Mouse (Mus musculus) neural tube, embryonic 11.5 days (tissue): ENCODE results near the gene Ndufs1. TPM values are rescaled to one million over a fixed set of nuclear protein-coding genes. Genes with fewer than 3 reads are reported as not detected.

Source experiments
- ATAC-seq: fragments of 200-750 bp; cut with Nextera tagmentation; 2 replicates; pipeline ENCODE4 v1.8.0; 2017; ENCODE audit warnings: moderate number of reproducible peaks, mild to moderate bottlenecking, moderate TSS enrichment, moderate library complexity; ENCODE audit not compliant: insufficient read depth, low FRiP score, low TSS enrichment
- DNase-seq: peaks from one replicate; pipeline ENCODE4 v3.0.0-alpha.2; 2015; ENCODE audit warnings: low spot score
- H3K27ac ChIP-seq: fragments of 300-500 bp; sonication (generic); 2 replicates; pipeline ENCODE4 v1.5.1; 2014; ENCODE audit warnings: low read depth, mild to moderate bottlenecking, low read length
- H3K27me3 ChIP-seq: fragments of 300-500 bp; sonication (generic); 2 replicates; pipeline ENCODE4 v1.6.1; 2014; ENCODE audit warnings: mild to moderate bottlenecking, low read length, mixed read lengths; ENCODE audit not compliant: control insufficient read depth, insufficient read depth
- H3K36me3 ChIP-seq: fragments of 300-500 bp; sonication (generic); 2 replicates; pipeline ENCODE4 v1.6.1; 2014; ENCODE audit warnings: mild to moderate bottlenecking, low read length, moderate library complexity, mixed read lengths; ENCODE audit not compliant: control insufficient read depth, insufficient read depth
- H3K4me1 ChIP-seq: fragments of 300-500 bp; sonication (generic); 2 replicates; pipeline ENCODE4 v1.6.1; 2014; ENCODE audit warnings: low read length, mixed read lengths; ENCODE audit not compliant: control insufficient read depth, insufficient read depth
- H3K4me2 ChIP-seq: fragments of 300-500 bp; sonication (generic); 2 replicates; pipeline ENCODE4 v1.6.1; 2014; ENCODE audit warnings: low read depth, mild to moderate bottlenecking, moderate library complexity
- H3K4me3 ChIP-seq: fragments of 300-500 bp; sonication (generic); 2 replicates; pipeline ENCODE4 v1.5.1; 2014; ENCODE audit warnings: low read depth, low read length
- H3K9ac ChIP-seq: fragments of 300-500 bp; sonication (generic); 2 replicates; pipeline ENCODE4 v1.6.1; 2014; ENCODE audit warnings: mild to moderate bottlenecking, low read length
- H3K9me3 ChIP-seq: fragments of 300-500 bp; sonication (generic); 2 replicates; pipeline ENCODE4 v1.6.1; 2016; ENCODE audit warnings: low read length; ENCODE audit not compliant: control insufficient read depth
- WGBS: fragments of 180-500 bp; shearing (Covaris S2); extraction: QIAGEN DNeasy Blood & Tissue Kit; methylation state at CpG from one replicate; pipeline ENCODE4 v1.1.7; 2014; 5-methylcytosine and 5-hydroxymethylcytosine counted together
- microRNA-seq: library from miRNA; unstranded; fragments of <30 nt; microRNA quantifications from one replicate; pipeline ENCODE4, GENCODE M21; 2016
- polyA plus RNA-seq: library from polyadenylated mRNA; unstranded; fragments of >200 nt; fragmentation: Nextera tagmentation; extraction: Ambion mirVana; gene quantifications from 2 replicates; pipeline ENCODE4 v1.2.1, GENCODE M21; 2014

Gene Ndufs1
- polyA plus RNA-seq, 1 experiment from 2014 or later = 153 TPM

- H3K4me1 ChIP-seq = peaks cover 10% of the 10 kb centered on the region; the same call in 1 of the 2 replicates
- no peak overlapping the region for H3K4me3 ChIP-seq
- no peak overlapping the region for H3K27ac ChIP-seq
- 71% methylated on average over 6 of the region's 6 CpGs for WGBS
- no peaks in the 10 kb centered on the region for H3K9me3 ChIP-seq
- DNase-seq = no peak
- no peak overlapping the region for H3K9ac ChIP-seq
- H3K36me3 ChIP-seq = peaks cover 2% of the 10 kb centered on the region
- H3K27me3 ChIP-seq = no peaks in the 10 kb centered on the region
- no peak for ATAC-seq
- H3K4me2 ChIP-seq = no peak overlapping the region
Measured at GRCm38 (mm10) chr1:63107614-63108327, 68.9 kb downstream of the Ndufs1 start.

GRCm38 (mm10) chr1:63102758-63103451, 73.7 kb downstream of the Ndufs1 start:
- H3K27ac ChIP-seq = no peak overlapping the region
- no peak overlapping the region for H3K4me3 ChIP-seq
- 94% methylated on average over 12 of the region's 12 CpGs for WGBS
- H3K9me3 ChIP-seq = no peaks in the 10 kb centered on the region
- H3K4me2 ChIP-seq = no peak overlapping the region
- peaks cover 6% of the 10 kb centered on the region for H3K36me3 ChIP-seq
- H3K4me1 ChIP-seq = no peaks in the 10 kb centered on the region
- no peak for DNase-seq
- H3K27me3 ChIP-seq = no peaks in the 10 kb centered on the region
- ATAC-seq = no peak
- H3K9ac ChIP-seq = no peak overlapping the region

GRCm38 (mm10) chr1:63100196-63100595, 76.4 kb downstream of the Ndufs1 start:
- peaks cover 9% of the 10 kb centered on the region for H3K36me3 ChIP-seq

DNA sequence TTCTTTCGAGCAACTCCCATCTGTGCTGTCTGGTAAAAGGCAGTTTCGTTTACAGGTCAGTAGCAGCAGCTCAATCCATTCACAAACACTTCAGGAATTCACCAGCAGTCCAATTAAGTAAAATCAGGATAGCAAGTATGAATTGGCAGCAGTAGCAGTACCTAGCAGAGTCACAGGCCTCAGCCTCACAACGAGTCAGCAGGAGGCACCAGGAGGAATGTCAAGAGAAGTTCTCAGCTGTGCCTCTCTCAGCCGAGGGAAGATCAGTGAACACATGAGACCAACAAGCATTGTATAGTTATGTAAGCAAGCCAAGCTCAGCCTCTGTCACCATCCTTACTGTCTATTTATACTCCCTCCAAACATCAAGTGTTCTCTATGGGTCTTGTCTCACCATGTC, 77.8 kb downstream of the Ndufs1 start:
- no peak for DNase-seq
- ATAC-seq = no peak
- no peaks in the 10 kb centered on the region for H3K4me1 ChIP-seq
- no peak overlapping the region for H3K4me3 ChIP-seq
- peaks cover 9% of the 10 kb centered on the region for H3K36me3 ChIP-seq
- H3K4me2 ChIP-seq = no peak overlapping the region
- no peaks in the 10 kb centered on the region for H3K9me3 ChIP-seq
- 85% methylated on average over 4 of the region's 4 CpGs for WGBS
- H3K9ac ChIP-seq = no peak overlapping the region
- H3K27ac ChIP-seq = no peak overlapping the region
- H3K27me3 ChIP-seq = no peaks in the 10 kb centered on the region

More at GRCm38 (mm10) chr1:63100196-63100595, 76.4 kb downstream of the Ndufs1 start:
- no peaks in the 10 kb centered on the region for H3K9me3 ChIP-seq
- ATAC-seq (no peak), DNase-seq (no peak)
- H3K27ac ChIP-seq = no peak overlapping the region
- H3K9ac ChIP-seq = no peak overlapping the region
- WGBS = 95% methylated on average over 8 of the region's 8 CpGs
- H3K4me3 ChIP-seq = no peak overlapping the region
- H3K27me3 ChIP-seq = no peaks in the 10 kb centered on the region
- no peaks in the 10 kb centered on the region for H3K4me1 ChIP-seq
- H3K4me2 ChIP-seq = no peak overlapping the region

GRCm38 (mm10) chr1:63096071-63096470, 80.6 kb downstream of the Ndufs1 start:
- Histone ChIP-seq H3K27me3 (no peaks in the 10 kb centered on the region), H3K4me3 (no peak overlapping the region), H3K4me2 (no peak overlapping the region), H3K36me3 (peaks cover 11% of the 10 kb centered on the region), H3K27ac (no peak overlapping the region), H3K9ac (no peak overlapping the region), H3K9me3 (no peaks in the 10 kb centered on the region), H3K4me1 (no peaks in the 10 kb centered on the region)
- DNase-seq = no peak
- 86% methylated on average over 5 of the region's 5 CpGs for WGBS
- no peak for ATAC-seq

Small RNA genes lying within 50 kb of the gene (microRNA-seq; reads per million reads assigned to microRNA genes)
- gene Gm24557 (not detected), gene Gm27512 (not detected)

Other genes starting within 250 kb of the Ndufs1 start
- gene Ino80d, start 62.2 kb downstream of the Ndufs1 start, polyA plus RNA-seq = 6.8 and 7.8 TPM in 2 replicates
- 550 and 557 TPM in 2 replicates for gene Eef1b2, start within 50 bp of the Ndufs1 start, polyA plus RNA-seq
- gene Gpr1, start 37.7 kb upstream of the Ndufs1 start, polyA plus RNA-seq = 0.41 and 0.45 TPM in 2 replicates
- gene Zdbf2, start 96.4 kb upstream of the Ndufs1 start, polyA plus RNA-seq = 10.8 and 12.2 TPM in 2 replicates